Mouse (Mus musculus): Measurements from ENCODE around the gene Krtap1-3. TPM values are rescaled to one million over a fixed set of nuclear protein-coding genes. Genes with fewer than 3 reads are reported as not detected.

Gene Krtap1-3
- not detected in 2 replicates for polyA plus RNA-seq (2012; rRNA removed; ENCODE audit: low replicate concordance)

GRCm38 (mm10) chr11:99590981-99591380, at the start of gene Krtap1-3:
Gene Krtap1-3, minus strand, starts transcription at chr11:99591339.

GRCm38 (mm10) chr11:99634653-99635134, 43.6 kb upstream of the Krtap1-3 start, which contains the start of gene Krtap4-2:
Gene Krtap4-2, minus strand, starts transcription at chr11:99635084.

GRCm38 (mm10) chr11:99628138-99628537, 37.0 kb upstream of the Krtap1-3 start, which contains the start of gene Krtap4-1:
Gene Krtap4-1, minus strand, starts transcription at chr11:99628238.

GRCm38 (mm10) chr11:99620335-99620734, 29.2 kb upstream of the Krtap1-3 start, which contains the start of gene Gm11562:
Gene Gm11562, minus strand, starts transcription at chr11:99620435.

GRCm38 (mm10) chr11:99614796-99615363, 23.7 kb upstream of the Krtap1-3 start, which contains the start of gene Krtap2-4:
Gene Krtap2-4, minus strand, starts transcription at chr11:99614846.

GRCm38 (mm10) chr11:99610089-99610488, 18.9 kb upstream of the Krtap1-3 start, which contains the start of gene Gm11937:
Gene Gm11937, minus strand, starts transcription at chr11:99610189.

GRCm38 (mm10) chr11:99603208-99603607, 12.1 kb upstream of the Krtap1-3 start, which contains the start of gene Gm11938:
Gene Gm11938, minus strand, starts transcription at chr11:99603308.

GRCm38 (mm10) chr11:99597742-99598141, 6.6 kb upstream of the Krtap1-3 start, which contains the start of gene Krtap9-3:
Gene Krtap9-3, minus strand, starts transcription at chr11:99598105.

GRCm38 (mm10) chr11:99583245-99583704, 7.9 kb downstream of the Krtap1-3 start, which contains the start of gene Krtap1-4:
Gene Krtap1-4, minus strand, starts transcription at chr11:99583654.

GRCm38 (mm10) chr11:99580636-99581035, 10.5 kb downstream of the Krtap1-3 start, which contains the start of gene Krtap1-5:
Gene Krtap1-5, minus strand, starts transcription at chr11:99581016.

GRCm38 (mm10) chr11:99566530-99566929, 24.6 kb downstream of the Krtap1-3 start, which contains the start of gene Krtap3-1:
Gene Krtap3-1, minus strand, starts transcription at chr11:99566630.

GRCm38 (mm10) chr11:99559366-99559765, 31.8 kb downstream of the Krtap1-3 start, which contains the start of gene Gm11939:
Gene Gm11939, minus strand, starts transcription at chr11:99559466.

GRCm38 (mm10) chr11:99556753-99557152, 34.4 kb downstream of the Krtap1-3 start, which contains the start of gene Krtap3-2:
Gene Krtap3-2, minus strand, starts transcription at chr11:99556853.

GRCm38 (mm10) chr11:99550765-99551164, 40.4 kb downstream of the Krtap1-3 start, which contains the start of gene Krtap3-3:
Gene Krtap3-3, minus strand, starts transcription at chr11:99550865.

Other genes starting within 250 kb of the Krtap1-3 start
- not detected in 2 replicates for gene Krt27, start 240.2 kb downstream of the Krtap1-3 start, polyA plus RNA-seq (2012; rRNA removed; ENCODE audit: low replicate concordance)
- not detected in 2 replicates for gene Krt28, start 216.4 kb downstream of the Krtap1-3 start, polyA plus RNA-seq (2012; rRNA removed; ENCODE audit: low replicate concordance)
- gene Krt10, start 202.0 kb downstream of the Krtap1-3 start, polyA plus RNA-seq (2012; rRNA removed; ENCODE audit: low replicate concordance), result 2.3 and 24.1 TPM in 2 replicates
- not detected in 2 replicates for gene Krt12, start 169.1 kb downstream of the Krtap1-3 start, polyA plus RNA-seq (2012; rRNA removed; ENCODE audit: low replicate concordance)
- gene Krt20, start 153.2 kb downstream of the Krtap1-3 start, polyA plus RNA-seq (2012; rRNA removed; ENCODE audit: low replicate concordance), result 0.13 and 0.25 TPM in 2 replicates
- 2.8 and 3.9 TPM in 2 replicates for gene Krt23, start 98.2 kb downstream of the Krtap1-3 start, polyA plus RNA-seq (2012; rRNA removed; ENCODE audit: low replicate concordance)
- not detected in 2 replicates for gene Krt39, start 70.0 kb downstream of the Krtap1-3 start, polyA plus RNA-seq (2012; rRNA removed; ENCODE audit: low replicate concordance)
- not detected in 2 replicates for gene Krt40, start 48.2 kb downstream of the Krtap1-3 start, polyA plus RNA-seq (2012; rRNA removed; ENCODE audit: low replicate concordance)
- not detected in 2 replicates for gene Krtap3-3, start 40.5 kb downstream of the Krtap1-3 start, polyA plus RNA-seq (2012; rRNA removed; ENCODE audit: low replicate concordance)
- 0.43 and 2.2 TPM in 2 replicates for gene Krtap3-2, start 34.5 kb downstream of the Krtap1-3 start, polyA plus RNA-seq (2012; rRNA removed; ENCODE audit: low replicate concordance)
- gene Gm11939, start 31.9 kb downstream of the Krtap1-3 start, polyA plus RNA-seq (2012; rRNA removed; ENCODE audit: low replicate concordance), result not detected in 2 replicates
- not detected in 2 replicates for gene Krtap3-1, start 24.7 kb downstream of the Krtap1-3 start, polyA plus RNA-seq (2012; rRNA removed; ENCODE audit: low replicate concordance)
- gene Krtap1-5, start 10.3 kb downstream of the Krtap1-3 start, polyA plus RNA-seq (2012; rRNA removed; ENCODE audit: low replicate concordance), result not detected in 2 replicates
- gene Krtap1-4, start 7.7 kb downstream of the Krtap1-3 start, polyA plus RNA-seq (2012; rRNA removed; ENCODE audit: low replicate concordance), result not detected in 2 replicates
- gene Krtap9-3, start 6.8 kb upstream of the Krtap1-3 start, polyA plus RNA-seq (2012; rRNA removed; ENCODE audit: low replicate concordance), result not detected in 2 replicates
- gene Gm11938, start 12.0 kb upstream of the Krtap1-3 start, polyA plus RNA-seq (2012; rRNA removed; ENCODE audit: low replicate concordance), result not detected in 2 replicates
- not detected in 2 replicates for gene Gm11937, start 18.9 kb upstream of the Krtap1-3 start, polyA plus RNA-seq (2012; rRNA removed; ENCODE audit: low replicate concordance)
- gene Krtap2-4, start 23.5 kb upstream of the Krtap1-3 start, polyA plus RNA-seq (2012; rRNA removed; ENCODE audit: low replicate concordance), result not detected in 2 replicates
- not detected in 2 replicates for gene Gm11562, start 29.1 kb upstream of the Krtap1-3 start, polyA plus RNA-seq (2012; rRNA removed; ENCODE audit: low replicate concordance)
- gene Krtap4-1, start 36.9 kb upstream of the Krtap1-3 start, polyA plus RNA-seq (2012; rRNA removed; ENCODE audit: low replicate concordance), result not detected in 2 replicates
- gene Krtap4-2, start 43.7 kb upstream of the Krtap1-3 start, polyA plus RNA-seq (2012; rRNA removed; ENCODE audit: low replicate concordance), result not detected in 2 replicates
- not detected in 2 replicates for gene Krtap4-7, start 52.8 kb upstream of the Krtap1-3 start, polyA plus RNA-seq (2012; rRNA removed; ENCODE audit: low replicate concordance)
- gene Gm11555, start 58.9 kb upstream of the Krtap1-3 start, polyA plus RNA-seq (2012; rRNA removed; ENCODE audit: low replicate concordance), result not detected in 2 replicates
- not detected in 2 replicates for gene Gm11563, start 67.6 kb upstream of the Krtap1-3 start, polyA plus RNA-seq (2012; rRNA removed; ENCODE audit: low replicate concordance)
- not detected in 2 replicates for gene Krtap4-6, start 74.6 kb upstream of the Krtap1-3 start, polyA plus RNA-seq (2012; rRNA removed; ENCODE audit: low replicate concordance)
- not detected in 2 replicates for gene Gm14190, start 99.4 kb upstream of the Krtap1-3 start, polyA plus RNA-seq (2012; rRNA removed; ENCODE audit: low replicate concordance)
- gene Gm14180, start 143.0 kb upstream of the Krtap1-3 start, polyA plus RNA-seq (2012; rRNA removed; ENCODE audit: low replicate concordance), result not detected in 2 replicates
- gene Gm11595, start 181.6 kb upstream of the Krtap1-3 start, polyA plus RNA-seq (2012; rRNA removed; ENCODE audit: low replicate concordance), result not detected in 2 replicates
- gene Krtap4-8, start 189.4 kb upstream of the Krtap1-3 start, polyA plus RNA-seq (2012; rRNA removed; ENCODE audit: low replicate concordance), result not detected in 2 replicates
- gene Krtap4-9, start 193.9 kb upstream of the Krtap1-3 start, polyA plus RNA-seq (2012; rRNA removed; ENCODE audit: low replicate concordance), result not detected in 2 replicates
- not detected in 2 replicates for gene Gm11596, start 202.1 kb upstream of the Krtap1-3 start, polyA plus RNA-seq (2012; rRNA removed; ENCODE audit: low replicate concordance)
- gene Gm11569, start 207.6 kb upstream of the Krtap1-3 start, polyA plus RNA-seq (2012; rRNA removed; ENCODE audit: low replicate concordance), result not detected in 2 replicates
- not detected in 2 replicates for gene Gm11554, start 213.1 kb upstream of the Krtap1-3 start, polyA plus RNA-seq (2012; rRNA removed; ENCODE audit: low replicate concordance)
- not detected in 2 replicates for gene Krtap4-13, start 218.6 kb upstream of the Krtap1-3 start, polyA plus RNA-seq (2012; rRNA removed; ENCODE audit: low replicate concordance)
- gene Gm11564, start 224.3 kb upstream of the Krtap1-3 start, polyA plus RNA-seq (2012; rRNA removed; ENCODE audit: low replicate concordance), result not detected in 2 replicates
- not detected in 2 replicates for gene 2300003K06Rik, start 246.7 kb upstream of the Krtap1-3 start, polyA plus RNA-seq (2012; rRNA removed; ENCODE audit: low replicate concordance)

Data from mammary gland, adult 2 months (tissue).